Mouse (Mus musculus): ENCODE measurements at regions not wholly inside any gene's neighbourhood (a gene's known extent, or its start where the extent isn't known, plus 50 kb on each side); places are given as distances from the start of the nearest gene placed in this dataset.

DNA sequence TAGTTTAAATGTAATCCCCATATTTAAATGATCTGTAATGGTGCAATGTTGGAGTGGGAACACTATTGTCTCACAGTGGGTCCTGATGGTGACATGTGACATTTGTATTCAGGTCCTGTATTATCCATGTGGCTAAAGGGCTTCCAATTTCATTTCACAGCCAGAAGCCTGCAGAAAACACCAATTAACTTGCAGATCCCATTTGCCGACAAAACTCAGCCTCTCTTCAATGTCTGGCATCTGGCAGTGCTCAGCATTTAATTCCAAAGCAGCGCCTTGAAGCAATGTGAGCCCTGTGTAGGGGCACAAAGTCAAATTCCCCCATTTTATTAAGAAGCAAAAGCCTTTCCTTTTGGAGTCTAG, 277.0 kb upstream of the Smim15 start:
- TF ChIP-seq CTCF (IDR thresholded peaks at IDR 0.05; ENCODE audit: insufficient read depth, low read depth, low read length) (no peak), POLR2A (IDR thresholded peaks at IDR 0.05; ENCODE audit: insufficient read depth, low read depth, low read length) (no peak)
